Mouse (Mus musculus): ENCODE measurements around the gene Carmil1.

- TF ChIP-seq CTCF (IDR thresholded peaks at IDR 0.05; ENCODE audit: control insufficient read depth, insufficient read depth, insufficient read length), result no peak
- TF ChIP-seq MAX (IDR thresholded peaks at IDR 0.05), result no peak
Observed at GRCm38 (mm10) chr13:24103152-24103551, 177.4 kb downstream of the Carmil1 start.
